12 mouse cellular contexts compared by ENCODE assay signal in genomic region chr1:180357893-180358331, GRCm38 (mm10). TPM values are rescaled to one million over a fixed set of nuclear protein-coding genes. Genes with fewer than 3 reads are reported as not detected.
DNase-seq lines count a peak whose midpoint lies in the region; ATAC-seq and TF ChIP-seq lines count a peak whose summit lies in the region.
"Had no signal": no experiment of that assay in that cellular context is flagged by ENCODE, and none has a peak within 500 bp of the region (broad histone marks: within the 10 kb centered on the region; RNA-seq: fewer than 3 reads in every experiment).

No protein-coding gene starts in this region.

- no peak for TF ChIP-seq CTCF in lung, postnatal 0 days (IDR thresholded peaks at IDR 0.05)
- TF ChIP-seq CTCF in small intestine, adult 2 months (IDR thresholded peaks at IDR 0.05; ENCODE audit: extremely low read depth, insufficient read length, insufficient replicate concordance, low read depth, low read length), result no peak

- no peak overlapping the region for H3K9ac ChIP-seq in heart, embryonic 14.5 days (ENCODE audit: low read length)
- H3K9ac ChIP-seq in lung, postnatal 0 days (replicated peaks; ENCODE audit: low read depth), result no peak overlapping the region
- H3K9ac ChIP-seq in kidney, embryonic 14.5 days (ENCODE audit: low read depth, low read length), result no peak overlapping the region
- H3K9ac ChIP-seq: embryonic facial prominence, embryonic 13.5 days; forebrain, embryonic 15.5 days had no signal

- no peak for TF ChIP-seq EP300 in lung, postnatal 0 days (IDR thresholded peaks at IDR 0.05)

- H3K4me3 ChIP-seq in heart, embryonic 14.5 days (ENCODE audit: control insufficient read depth in 1 of 2, insufficient read depth in 1 of 2, low read depth in 1 of 2, low read length in 2 of 2), result no peak overlapping the region
- no peak overlapping the region for H3K4me3 ChIP-seq in lung, postnatal 0 days (ENCODE audit: low read depth, low read length)
- H3K4me3 ChIP-seq in kidney, embryonic 14.5 days (ENCODE audit: low read length), result no peak overlapping the region
- H3K4me3 ChIP-seq in small intestine, adult 2 months (ENCODE audit: low read depth, low read length), result no peak overlapping the region
- H3K4me3 ChIP-seq: embryonic facial prominence, embryonic 13.5 days; forebrain, embryonic 15.5 days had no signal

- H3K27ac ChIP-seq in heart, embryonic 14.5 days (replicated peaks in 1 of 2; ENCODE audit: control insufficient read depth in 1 of 2, insufficient read depth in 1 of 2, low read depth in 2 of 2, low read length in 2 of 2), result peak overlapping the region; percentile 41 to 62
- peak overlapping the region; percentile 17; the same call in 1 of the 2 replicates for H3K27ac ChIP-seq in lung, postnatal 0 days (ENCODE audit: low read length)
- 0 out of 2 replicates have a peak overlapping the region, but pooled peaks have one; percentile 2 for H3K27ac ChIP-seq in kidney, embryonic 14.5 days (ENCODE audit: low read depth, low read length)
- 0 out of 2 replicates have a peak overlapping the region, but pooled peaks have one; percentile 12 for H3K27ac ChIP-seq in small intestine, adult 2 months (ENCODE audit: insufficient read depth, low read depth, low read length)
- H3K27ac ChIP-seq: embryonic facial prominence, embryonic 13.5 days; forebrain, embryonic 15.5 days had no signal

- TF ChIP-seq POLR2A in small intestine, adult 2 months (IDR thresholded peaks at IDR 0.05; ENCODE audit: low read depth, low read length), result no peak

- no peaks in the 10 kb centered on the region for H3K36me3 ChIP-seq in heart, embryonic 14.5 days (ENCODE audit: control insufficient read depth, insufficient read depth, low read length)
- H3K36me3 ChIP-seq in lung, postnatal 0 days (ENCODE audit: insufficient read depth, low read length), result no peaks in the 10 kb centered on the region
- no peaks in the 10 kb centered on the region for H3K36me3 ChIP-seq in kidney, embryonic 14.5 days (ENCODE audit: control insufficient read depth, insufficient read depth, low read length)
- H3K36me3 ChIP-seq in small intestine, adult 2 months (ENCODE audit: control insufficient read depth, insufficient read depth, low read length), result no peaks in the 10 kb centered on the region
- H3K36me3 ChIP-seq: forebrain, embryonic 15.5 days had no signal

- WGBS in heart, embryonic 14.5 days, result 53% methylated on average over 7 of the region's 7 CpGs
- WGBS in lung, postnatal 0 days, result 41% methylated on average over 7 of the region's 7 CpGs
- 42% methylated on average over 7 of the region's 7 CpGs for WGBS in kidney, embryonic 14.5 days
- WGBS in small intestine, adult 2 months, result 56% methylated on average over 7 of the region's 7 CpGs

- DNase-seq in heart, postnatal 4 days, result no peak
- no peak for DNase-seq in lung, postnatal 0 days (ENCODE audit: low spot score)
- DNase-seq in lung, postnatal 4 days, result no peak
- no peak for DNase-seq in frontal cortex, postnatal 14 days (ENCODE audit: low spot score in 2 of 2)
- DNase-seq: adrenal gland, postnatal 36 days; cerebellum, adult 9-10 months; thymus, postnatal 36 days had no signal

- H3K27me3 ChIP-seq in heart, embryonic 14.5 days (ENCODE audit: control insufficient read depth, insufficient read depth, low read length), result no peaks in the 10 kb centered on the region
- H3K27me3 ChIP-seq in lung, postnatal 0 days (replicated peaks; ENCODE audit: insufficient read depth, low read length), result no peaks in the 10 kb centered on the region
- H3K27me3 ChIP-seq in kidney, embryonic 14.5 days (ENCODE audit: control insufficient read depth, insufficient read depth, low read length), result no peaks in the 10 kb centered on the region
- H3K27me3 ChIP-seq in small intestine, adult 2 months (ENCODE audit: control insufficient read depth, insufficient read depth, low read length), result no peaks in the 10 kb centered on the region
- H3K27me3 ChIP-seq: embryonic facial prominence, embryonic 13.5 days; forebrain, embryonic 15.5 days had no signal

- H3K4me1 ChIP-seq in heart, embryonic 14.5 days (ENCODE audit: control insufficient read depth in 2 of 2, insufficient read depth in 2 of 2, low read length in 2 of 2), result peaks cover 42 to 57% of the 10 kb centered on the region in 2 experiments
- peaks cover 3% of the 10 kb centered on the region; the same call in 1 of the 2 replicates for H3K4me1 ChIP-seq in lung, postnatal 0 days (ENCODE audit: insufficient read depth, low read depth, low read length)
- H3K4me1 ChIP-seq in kidney, embryonic 14.5 days (ENCODE audit: control insufficient read depth, insufficient read depth, low read length), result peaks cover 35% of the 10 kb centered on the region
- H3K4me1 ChIP-seq in small intestine, adult 2 months (ENCODE audit: control insufficient read depth, insufficient read depth, insufficient read length, low read length), result peaks cover 8% of the 10 kb centered on the region
- H3K4me1 ChIP-seq: forebrain, embryonic 15.5 days had no signal

- H3K9me3 ChIP-seq in heart, embryonic 14.5 days (ENCODE audit: control insufficient read depth, low read length), result no peaks in the 10 kb centered on the region
- no peaks in the 10 kb centered on the region for H3K9me3 ChIP-seq in lung, postnatal 0 days (ENCODE audit: low read length)
- no peaks in the 10 kb centered on the region for H3K9me3 ChIP-seq in kidney, embryonic 14.5 days (ENCODE audit: control insufficient read depth, low read length)
- H3K9me3 ChIP-seq: embryonic facial prominence, embryonic 13.5 days; forebrain, embryonic 15.5 days had no signal

- H3K4me2 ChIP-seq in heart, embryonic 14.5 days (ENCODE audit: low read length), result peak overlapping the region; percentile 21; the same call in 1 of the 2 replicates
- no peak overlapping the region for H3K4me2 ChIP-seq in lung, postnatal 0 days (replicated peaks; ENCODE audit: low read depth, low read length)
- no peak overlapping the region for H3K4me2 ChIP-seq in kidney, embryonic 14.5 days (replicated peaks; ENCODE audit: low read depth, low read length)
- H3K4me2 ChIP-seq: embryonic facial prominence, embryonic 13.5 days; forebrain, embryonic 15.5 days had no signal

- no peak for ATAC-seq in heart, embryonic 14.5 days (ENCODE audit: insufficient number of reproducible peaks, insufficient read depth, low FRiP score, low read depth)
- 0 out of 2 replicates have a peak, but pooled peaks have one; percentile 14 for ATAC-seq in lung, postnatal 0 days
- no peak for ATAC-seq in kidney, embryonic 14.5 days (ENCODE audit: low FRiP score, low TSS enrichment)
- ATAC-seq: forebrain, embryonic 15.5 days had no signal

RNA-seq across cellular contexts. Expression of gene Itpkb, which starts 27.6 kb away (rescaled TPM):
- 5.5 and 5.6 TPM in 2 replicates for polyA plus RNA-seq in heart, embryonic 14.5 days (2014; fragmentation: Nextera tagmentation; extraction: Ambion mirVana)
- total RNA-seq in heart, postnatal 4 days (2021), result 10 to 100 TPM; 62.2 to 67.2 TPM
- 8.4 and 11.9 TPM in 2 replicates for polyA plus RNA-seq in lung, postnatal 0 days (2015; fragmentation: Nextera tagmentation; extraction: Ambion mirVana)
- 7.3 and 7.7 TPM in 2 replicates for polyA plus RNA-seq in kidney, embryonic 14.5 days (2014; fragmentation: Nextera tagmentation; extraction: Ambion mirVana)
- 4.4 and 6.0 TPM in 2 replicates for polyA plus RNA-seq in small intestine, adult 2 months (2012; rRNA removed)
